Mouse (Mus musculus) layer of hippocampus, adult 2 months (tissue): ENCODE measurements around the gene Olfr1034. TPM values are rescaled to one million over a fixed set of nuclear protein-coding genes. Genes with fewer than 3 reads are reported as not detected.
"Not testable (repeated sequence)": the region's sequence is repeated elsewhere in the genome, so short reads cannot be mapped to it uniquely, and the experiment has no call there.

Experiments
- DNase-seq, 2 experiments: peaks; one replicate each; pipeline ENCODE4 v3.0.0; 2022; ENCODE audit warnings: low spot score in 2 of 2
- H3K27ac ChIP-seq: fragments of 200-600 bp; 2 replicates; pipeline ENCODE4 v1.8.1; 2022
- H3K4me3 ChIP-seq: fragments of 200-600 bp; 2 replicates; pipeline ENCODE4 v1.8.1; 2022; ENCODE audit warnings: mild to moderate bottlenecking
- CTCF ChIP-seq: fragments of 200-600 bp; conservative IDR thresholded peaks from 2 replicates; pipeline ENCODE4 v1.8.1; 2022; ENCODE audit warnings: antibody characterized with exemption, mild to moderate bottlenecking, moderate library complexity
- long read RNA-seq, 2 experiments: library from polyadenylated mRNA; stranded (forward); transcript quantifications; one replicate each; pipeline ENCODE4 v2.0.0; 2021; ENCODE audit warnings: borderline mapping rate in 2 of 2
- total RNA-seq, 2 experiments: library from RNA; stranded (reverse); gene quantifications; 2 replicates each; pipeline ENCODE4 v1.2.3; 2021

Olfr1034 gene
- total RNA-seq: not detected
- long read RNA-seq, experiment 1: 0 reads
- long read RNA-seq, experiment 2: 0 reads

- no peak for TF ChIP-seq CTCF
- DNase-seq: no peak
- H3K27ac ChIP-seq: no peak within 1 kb of the TSS
These were observed at the start of gene Olfr1034 for GRCm38 (mm10) chr2:86045561-86045960. Gene Olfr1034, plus strand, starts transcription at chr2:86045861.

GRCm38 (mm10) chr2:86005240-86005639, 40.4 kb upstream of the Olfr1034 start, which contains the start of gene Olfr1032:
Gene Olfr1032, plus strand, starts transcription at chr2:86005540.
- no peak within 1 kb of the TSS for H3K4me3 ChIP-seq
- TF ChIP-seq CTCF: no peak
- H3K27ac ChIP-seq: no peak within 1 kb of the TSS
- DNase-seq: no peak

More at GRCm38 (mm10) chr2:86045561-86045960, at the start of gene Olfr1034:
- no peak within 1 kb of the TSS for H3K4me3 ChIP-seq

GRCm38 (mm10) chr2:86020406-86020805, 25.3 kb upstream of the Olfr1034 start, which contains the start of gene Olfr1033:
Gene Olfr1033, plus strand, starts transcription at chr2:86020633.
- H3K4me3 ChIP-seq: peak within 1 kb of the TSS; percentile 33; the same call in 1 of the 2 replicates
- DNase-seq, H3K27ac ChIP-seq: not testable (repeated sequence)

DNA sequence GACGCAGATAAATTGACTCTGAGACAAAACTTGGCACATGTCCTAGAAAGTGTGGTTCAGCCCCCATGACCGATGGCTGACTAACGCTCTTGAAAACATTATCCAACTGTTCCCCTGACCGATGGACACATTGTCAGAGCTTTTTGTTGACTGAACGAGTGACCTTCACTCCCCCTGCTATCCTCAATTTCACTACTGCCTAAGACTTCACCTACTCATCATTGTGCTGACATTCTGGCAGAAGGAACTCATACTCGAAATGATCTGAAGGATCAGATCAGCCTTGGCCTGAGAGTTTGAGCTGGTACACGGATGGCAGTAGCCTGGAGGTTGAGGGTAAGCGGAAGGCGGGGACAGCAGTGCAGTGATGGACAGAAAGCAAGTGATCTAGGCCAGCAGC, 24.1 kb upstream of the Olfr1034 start:
- H3K27ac ChIP-seq, DNase-seq, H3K4me3 ChIP-seq: not testable (repeated sequence)

- not testable (repeated sequence) for H3K4me3 ChIP-seq, DNase-seq, H3K27ac ChIP-seq
These were observed 5.1 kb downstream of the Olfr1034 start for GRCm38 (mm10) chr2:86050777-86051176.

GRCm38 (mm10) chr2:86063766-86064165, 18.1 kb downstream of the Olfr1034 start:
- not testable (repeated sequence) for DNase-seq, H3K4me3 ChIP-seq, H3K27ac ChIP-seq

DNA sequence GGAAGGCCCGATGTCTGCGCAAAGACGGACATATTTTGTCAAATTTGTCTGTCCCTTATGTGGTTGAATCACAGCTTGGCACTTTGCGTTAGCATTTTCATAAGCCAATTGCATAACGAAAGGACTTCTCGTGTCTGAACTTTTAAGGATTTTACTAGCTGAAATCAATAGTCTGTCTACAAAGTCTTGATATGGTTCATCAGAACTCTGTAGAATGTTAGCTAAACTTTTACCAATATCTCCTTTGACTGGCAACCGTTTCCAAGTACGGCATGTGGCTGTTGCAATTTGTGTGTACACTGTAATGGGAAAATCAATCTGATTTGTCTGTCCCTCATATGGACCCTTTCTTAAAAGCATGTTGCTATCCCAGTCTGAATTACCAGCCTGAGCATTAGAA, 24.5 kb downstream of the Olfr1034 start:
- Histone ChIP-seq H3K4me3 (no peak overlapping the region), H3K27ac (no peak overlapping the region)
- no peak for DNase-seq
- TF ChIP-seq CTCF: no peak

GRCm38 (mm10) chr2:86073692-86074091, 28.0 kb downstream of the Olfr1034 start, which contains the start of gene Olfr1036:
Gene Olfr1036, plus strand, starts transcription at chr2:86073992.
- not testable (repeated sequence) for H3K4me3 ChIP-seq, H3K27ac ChIP-seq, DNase-seq

DNA sequence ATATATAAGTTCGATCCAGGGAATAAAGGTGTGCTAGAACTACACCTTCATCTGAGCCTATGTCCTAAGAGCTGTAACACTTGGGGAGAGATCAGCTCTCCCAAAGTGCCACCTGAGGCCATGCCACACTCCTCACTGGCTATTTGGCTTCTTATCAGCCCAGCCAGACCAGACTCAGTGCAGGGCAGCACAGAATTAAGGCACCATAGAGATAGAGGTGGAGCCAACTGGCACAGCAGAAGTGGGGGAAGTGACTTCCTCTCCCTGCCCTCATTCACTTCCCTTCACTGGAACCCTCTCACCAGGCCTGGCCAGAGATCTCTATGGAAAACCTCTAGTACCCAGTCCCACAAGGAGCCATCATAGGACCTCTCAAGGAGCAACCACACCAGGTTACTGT, 34.8 kb downstream of the Olfr1034 start:
- not testable (repeated sequence) for DNase-seq, H3K4me3 ChIP-seq, H3K27ac ChIP-seq

DNA sequence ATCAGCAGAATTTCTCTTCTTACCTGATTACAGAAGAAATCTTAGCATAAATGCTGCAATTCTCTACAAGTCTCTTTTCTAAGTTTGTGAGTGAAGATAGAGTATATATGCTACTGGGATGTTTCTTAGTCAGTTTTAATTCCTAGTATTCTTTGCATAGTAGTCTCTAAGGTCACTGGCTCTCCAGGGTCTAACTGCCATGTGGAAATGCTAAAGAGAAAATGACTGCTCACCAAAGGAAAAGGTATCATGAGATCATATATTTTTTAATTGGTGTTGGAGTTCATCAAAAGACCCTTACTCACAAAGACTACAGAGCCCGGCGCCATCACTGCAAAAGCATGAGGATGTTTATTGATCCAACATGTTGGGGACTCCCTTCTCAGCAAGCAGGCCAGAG, 41.6 kb downstream of the Olfr1034 start, which contains the start of gene Olfr1037:
Olfr1037 (minus strand) TSS at position 101 of the 400 bp plus-strand sequence.
- no peak for TF ChIP-seq CTCF
- Histone ChIP-seq H3K4me3 (no peak within 1 kb of the TSS), H3K27ac (no peak within 1 kb of the TSS)
- no peak for DNase-seq

Other genes with a start within 250 kb of the Olfr1034 start
- not detected for gene Olfr1016, start 243.3 kb upstream of the Olfr1034 start, total RNA-seq
- gene Olfr1018, start 227.4 kb upstream of the Olfr1034 start, total RNA-seq: not detected
- gene Olfr1019, start 200.4 kb upstream of the Olfr1034 start, total RNA-seq: not detected
- gene Olfr1020, start 198.8 kb upstream of the Olfr1034 start, total RNA-seq: not detected
- not detected for gene Olfr1022, start 177.3 kb upstream of the Olfr1034 start, total RNA-seq
- not detected for gene Olfr1023, start 160.2 kb upstream of the Olfr1034 start, total RNA-seq
- not detected for gene Olfr1024, start 140.8 kb upstream of the Olfr1034 start, total RNA-seq
- gene Olfr1025-ps1, start 130.7 kb upstream of the Olfr1034 start, total RNA-seq: not detected
- gene Olfr1026, start 124.3 kb upstream of the Olfr1034 start, total RNA-seq: not detected
- under 1 TPM in 1 of 2 experiments, not detected in 1; 0.10 TPM for gene Olfr1028, start 95.4 kb upstream of the Olfr1034 start, total RNA-seq
- gene Olfr1029, start 72.0 kb upstream of the Olfr1034 start, total RNA-seq: not detected
- not detected for gene Olfr1030, start 66.6 kb upstream of the Olfr1034 start, total RNA-seq
- not detected for gene Olfr1031, start 55.6 kb upstream of the Olfr1034 start, total RNA-seq
- gene Olfr1032, start 40.3 kb upstream of the Olfr1034 start, total RNA-seq: not detected
- gene Olfr1033, start 25.2 kb upstream of the Olfr1034 start, total RNA-seq: not detected
- not detected for gene Olfr1036, start 28.1 kb downstream of the Olfr1034 start, total RNA-seq
- gene Olfr1037, start 41.5 kb downstream of the Olfr1034 start, total RNA-seq: not detected
- not detected for gene Olfr1039, start 90.1 kb downstream of the Olfr1034 start, total RNA-seq
- gene Olfr1040, start 100.9 kb downstream of the Olfr1034 start, total RNA-seq: not detected
- not detected for gene Olfr1042, start 116.0 kb downstream of the Olfr1034 start, total RNA-seq
- not detected for gene Olfr1043, start 121.7 kb downstream of the Olfr1034 start, total RNA-seq
- not detected for gene Olfr1044, start 132.0 kb downstream of the Olfr1034 start, total RNA-seq
- gene Olfr52, start 139.8 kb downstream of the Olfr1034 start, total RNA-seq: not detected
- not detected for gene Olfr1045, start 157.1 kb downstream of the Olfr1034 start, total RNA-seq
- not detected for gene Olfr1046, start 173.5 kb downstream of the Olfr1034 start, total RNA-seq
- not detected for gene Olfr1047, start 185.5 kb downstream of the Olfr1034 start, total RNA-seq
- gene Olfr1048, start 194.4 kb downstream of the Olfr1034 start, total RNA-seq: not detected
- not detected for gene Olfr1049, start 212.5 kb downstream of the Olfr1034 start, total RNA-seq
- not detected for gene Olfr1051, start 233.2 kb downstream of the Olfr1034 start, total RNA-seq
- gene Olfr1052, start 246.6 kb downstream of the Olfr1034 start, total RNA-seq: not detected